Mouse (Mus musculus) myocyte (in vitro differentiated cells): ENCODE measurements around the gene Hip1. TPM values are rescaled to one million over a fixed set of nuclear protein-coding genes. Genes with fewer than 3 reads are reported as not detected.
A peak's percentile ranks its signal among the peaks of the same experiment; 100 is the strongest.

ENCODE experiments used
- H3K27me3 ChIP-seq: one replicate; pipeline ENCODE4 v1.6.1; 2011; ENCODE audit not compliant: control insufficient read depth, insufficient read depth, insufficient read length
- H3K36me3 ChIP-seq: one replicate; pipeline ENCODE4 v1.6.1; 2011; ENCODE audit not compliant: control insufficient read depth, insufficient read depth
- H3K4me2 ChIP-seq: one replicate; pipeline ENCODE4 v1.6.1; 2011; ENCODE audit warnings: low read depth, control low read depth
- H3K4me3 ChIP-seq: one replicate; pipeline ENCODE4 v1.5.1; 2011; ENCODE audit warnings: mild to moderate bottlenecking, control low read depth, moderate library complexity
- H3K79me2 ChIP-seq: one replicate; pipeline ENCODE4 v1.6.1; 2011; ENCODE audit not compliant: control insufficient read depth, insufficient read depth
- H3ac ChIP-seq: one replicate; pipeline ENCODE4 v1.6.1; 2011; ENCODE audit not compliant: control insufficient read depth, insufficient read length
- CEBPB ChIP-seq: IDR thresholded peaks from 2 replicates; pipeline ENCODE4 v1.6.1; 2011; ENCODE audit warnings: mild to moderate bottlenecking, moderate library complexity; ENCODE audit not compliant: poor library complexity, insufficient read depth, severe bottlenecking
- E2F4 ChIP-seq: IDR thresholded peaks from one replicate; pipeline ENCODE4 v1.6.1; 2011; ENCODE audit warnings: mild to moderate bottlenecking, control low read depth, moderate library complexity; ENCODE audit not compliant: insufficient read depth
- MAX ChIP-seq: IDR thresholded peaks from one replicate; pipeline ENCODE4 v1.6.1; 2011; ENCODE audit warnings: low read depth, mild to moderate bottlenecking, control low read depth
- MYOD1 ChIP-seq, 3 experiments: IDR thresholded peaks; one replicate each; pipeline ENCODE4 v1.6.1; 2011; ENCODE audit warnings: control low read depth in 2 of 3, low read depth in 2 of 3, mild to moderate bottlenecking in 2 of 3, moderate library complexity in 1 of 3; ENCODE audit not compliant: insufficient read length in 2 of 3, control insufficient read depth in 1 of 3
- MYOG ChIP-seq, 3 experiments: IDR thresholded peaks; one replicate each; pipeline ENCODE4 v1.6.1; 2011; ENCODE audit warnings: control low read depth in 2 of 3, low read depth in 2 of 3, mild to moderate bottlenecking in 2 of 3; ENCODE audit not compliant: insufficient read length in 2 of 3, control insufficient read depth in 1 of 3, insufficient read depth in 1 of 3
- POLR2A ChIP-seq: IDR thresholded peaks from one replicate; pipeline ENCODE4 v1.6.1; 2011; ENCODE audit warnings: low read depth, mild to moderate bottlenecking, control low read depth, moderate library complexity; ENCODE audit not compliant: insufficient read length
- POLR2AphosphoS2 ChIP-seq: IDR thresholded peaks from one replicate; pipeline ENCODE4 v1.6.1; 2011; ENCODE audit warnings: low read depth, control low read depth; ENCODE audit not compliant: insufficient read length
- REST ChIP-seq: IDR thresholded peaks from one replicate; pipeline ENCODE4 v1.6.1; 2011; ENCODE audit warnings: mild to moderate bottlenecking, control low read depth, moderate library complexity; ENCODE audit not compliant: insufficient read depth, insufficient read length
- SRF ChIP-seq: IDR thresholded peaks from one replicate; pipeline ENCODE4 v1.6.1; 2011; ENCODE audit warnings: low read depth; ENCODE audit not compliant: control insufficient read depth, insufficient read length
- TCF12 ChIP-seq: IDR thresholded peaks from one replicate; pipeline ENCODE4 v1.6.1; 2011; ENCODE audit warnings: mild to moderate bottlenecking, control low read depth; ENCODE audit not compliant: poor library complexity, insufficient read depth, severe bottlenecking
- TCF3 ChIP-seq: IDR thresholded peaks from one replicate; pipeline ENCODE4 v1.6.1; 2011; ENCODE audit warnings: low read depth, control low read depth; ENCODE audit not compliant: insufficient read length
- USF1 ChIP-seq: IDR thresholded peaks from one replicate; pipeline ENCODE4 v1.6.1; 2011; ENCODE audit warnings: low read depth, mild to moderate bottlenecking, control low read depth, moderate library complexity
- polyA plus RNA-seq: library from polyadenylated mRNA; unstranded; fragments of >200 nt; fragmentation: generic; extraction: Trizol; gene quantifications from one replicate; pipeline ENCODE4 v1.2.1, GENCODE M21; 2012; ENCODE audit warnings: missing spikeins

Gene Hip1
- polyA plus RNA-seq, 1 experiment = 65.2 TPM

DNA sequence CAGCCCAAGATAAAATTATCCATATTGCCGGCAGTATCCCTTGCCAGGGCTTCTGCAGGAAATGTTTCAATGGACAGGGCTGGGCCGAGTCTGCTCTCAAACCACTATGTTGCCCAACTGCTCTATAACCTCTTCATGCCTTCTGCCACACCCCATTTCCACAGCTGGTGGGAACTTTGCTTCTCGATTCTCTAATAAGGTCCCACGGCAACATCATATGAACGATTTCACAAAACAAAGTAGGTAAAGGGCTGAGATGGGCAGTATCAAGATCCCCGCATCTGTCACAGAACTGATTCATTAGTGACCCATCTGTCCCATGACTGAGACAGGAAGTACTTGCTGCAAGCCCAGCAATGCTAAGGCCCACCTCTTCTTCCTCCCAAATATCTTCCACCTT is 76.6 kb downstream of the Hip1 start:
- Histone ChIP-seq H3K36me3 (no peaks in the 10 kb centered on the region), H3K4me2 (no peak overlapping the region), H3K4me3 (no peak overlapping the region), H3ac (no peak overlapping the region), H3K79me2 (peaks cover 6% of the 10 kb centered on the region), H3K27me3 (no peaks in the 10 kb centered on the region)
- TF ChIP-seq SRF = no peak

DNA sequence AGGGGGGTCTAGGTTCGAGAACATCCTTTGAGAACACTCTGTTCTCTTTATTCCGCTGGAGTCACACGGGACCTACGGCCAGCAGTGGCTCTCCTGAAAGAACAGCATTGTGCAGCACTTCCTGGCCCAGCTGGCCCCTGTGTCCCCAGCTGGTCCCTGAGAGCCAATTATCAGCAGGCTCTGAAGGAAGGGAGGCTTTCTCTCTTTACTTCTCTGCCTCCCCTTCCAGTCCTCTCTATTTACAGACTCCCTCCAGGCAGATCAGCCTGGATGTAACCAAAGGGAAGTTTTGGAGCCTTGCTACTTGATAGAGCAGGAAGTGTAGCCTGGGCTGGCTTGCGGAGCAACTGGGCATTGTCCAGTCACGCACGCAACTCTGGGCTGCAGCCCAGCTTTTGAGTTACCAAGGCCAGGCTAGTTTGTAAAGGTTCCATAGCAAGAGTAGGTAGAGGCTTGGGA is 79.1 kb downstream of the Hip1 start:
- Histone ChIP-seq H3K4me3 (no peak overlapping the region), H3K4me2 (no peak overlapping the region), H3ac (no peak overlapping the region), H3K36me3 (no peaks in the 10 kb centered on the region), H3K79me2 (no peaks in the 10 kb centered on the region), H3K27me3 (no peaks in the 10 kb centered on the region)
- TF ChIP-seq MYOD1 (IDR thresholded peaks at IDR 0.05; ENCODE audit: control insufficient read depth in 1 of 3, insufficient read length in 2 of 3, low read depth in 2 of 3) (no peak), POLR2A (no peak), REST (no peak)

DNA sequence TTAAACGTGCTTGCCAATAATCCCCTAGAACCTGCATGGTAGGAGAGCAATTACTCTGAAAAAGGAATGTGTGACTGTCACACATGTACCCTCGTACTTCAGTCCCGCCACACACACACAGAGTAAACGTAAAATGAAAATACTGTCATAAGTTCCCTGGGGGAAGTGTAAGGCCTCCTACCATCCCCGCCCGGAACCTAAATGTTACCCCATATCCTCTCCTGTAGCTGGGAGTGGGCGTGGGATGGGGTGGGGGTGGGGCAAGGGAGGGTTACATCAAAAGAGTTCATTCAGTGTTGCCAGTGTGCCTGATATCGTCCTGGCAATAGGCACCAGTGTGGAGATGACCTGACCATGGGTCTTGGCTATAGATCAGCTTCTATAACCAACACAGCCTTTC is 81.5 kb downstream of the Hip1 start:
- H3K36me3 ChIP-seq = peaks cover 6% of the 10 kb centered on the region
- no peaks in the 10 kb centered on the region for H3K27me3 ChIP-seq
- no peaks in the 10 kb centered on the region for H3K79me2 ChIP-seq
- no peak overlapping the region for H3K4me2 ChIP-seq
- H3ac ChIP-seq = no peak overlapping the region
- no peak overlapping the region for H3K4me3 ChIP-seq
- no peak for TF ChIP-seq POLR2AphosphoS2

DNA sequence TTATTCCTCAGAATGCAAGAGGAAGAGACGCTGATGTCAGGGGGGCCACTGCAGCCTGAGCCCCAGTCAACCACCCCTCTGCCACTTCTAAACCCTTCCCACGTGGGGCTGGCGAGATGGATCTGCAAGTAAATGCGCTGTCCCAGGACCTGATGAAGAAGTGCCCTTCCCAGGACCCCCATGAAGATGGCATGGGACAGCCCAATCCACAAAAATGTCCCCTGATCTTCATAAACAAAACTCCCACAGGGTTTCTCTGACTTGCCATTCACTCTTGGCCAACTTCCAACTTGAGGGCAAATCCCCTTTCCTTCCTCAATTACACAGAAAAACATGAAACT is 84.1 kb downstream of the Hip1 start:
- H3K4me3 ChIP-seq = no peak overlapping the region
- no peaks in the 10 kb centered on the region for H3K27me3 ChIP-seq
- no peak overlapping the region for H3K4me2 ChIP-seq
- H3K79me2 ChIP-seq = no peaks in the 10 kb centered on the region
- TF ChIP-seq E2F4 = no peak
- no peak for TF ChIP-seq MYOD1 (IDR thresholded peaks at IDR 0.05; ENCODE audit: control insufficient read depth in 1 of 3, insufficient read length in 2 of 3, low read depth in 2 of 3)
- no peak for TF ChIP-seq POLR2A
- TF ChIP-seq TCF3 = no peak
- no peak for TF ChIP-seq SRF
- TF ChIP-seq CEBPB = no peak
- no peak for TF ChIP-seq POLR2AphosphoS2
- no peak for TF ChIP-seq REST
- TF ChIP-seq TCF12 = no peak
- no peak for TF ChIP-seq MAX
- TF ChIP-seq MYOG (IDR thresholded peaks at IDR 0.05; ENCODE audit: control insufficient read depth in 1 of 3, insufficient read depth in 1 of 3, insufficient read length in 2 of 3, low read depth in 2 of 3) = no peak
- TF ChIP-seq USF1 = no peak
- no peak overlapping the region for H3ac ChIP-seq
- peaks cover 6% of the 10 kb centered on the region for H3K36me3 ChIP-seq

DNA sequence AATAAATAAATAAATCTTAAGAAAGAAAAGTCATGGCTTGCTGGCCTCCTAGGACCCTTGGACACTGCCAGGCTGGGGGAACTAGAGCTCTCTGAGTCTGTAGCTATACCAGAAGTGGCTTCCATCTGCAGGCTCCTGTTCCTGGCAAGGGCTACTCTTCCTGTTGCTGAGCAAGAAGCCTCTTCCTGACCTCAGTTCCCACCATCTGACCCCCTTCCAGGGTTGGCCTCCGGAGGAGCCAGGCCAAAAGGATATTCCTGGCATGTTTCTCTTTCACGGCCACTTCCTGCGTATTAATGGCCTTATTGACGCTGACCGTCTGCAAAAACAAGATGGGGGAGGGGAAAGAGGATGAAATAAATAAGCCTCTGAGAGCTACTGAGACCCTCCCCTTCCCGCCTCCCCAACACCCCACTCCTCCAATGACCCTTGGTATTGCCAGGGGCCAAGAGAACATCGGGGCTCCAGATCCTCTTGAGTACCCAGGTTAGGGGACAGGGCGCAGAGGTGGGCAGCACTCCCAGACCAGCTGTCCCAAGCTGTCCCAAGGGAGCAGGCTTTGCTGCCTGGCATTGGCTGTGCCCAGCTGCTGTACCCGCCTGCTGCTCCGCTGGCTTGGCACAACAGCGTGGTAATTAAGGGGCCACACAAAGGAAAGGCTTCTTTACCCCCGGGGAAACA is 84.6 kb downstream of the Hip1 start:
- no peaks in the 10 kb centered on the region for H3K79me2 ChIP-seq
- no peaks in the 10 kb centered on the region for H3K27me3 ChIP-seq
- no peak for TF ChIP-seq MAX
- TF ChIP-seq POLR2AphosphoS2 = no peak
- TF ChIP-seq TCF3 = peak; percentile 28
- TF ChIP-seq MYOD1 (IDR thresholded peaks at IDR 0.05; ENCODE audit: control insufficient read depth in 1 of 3, insufficient read length in 2 of 3, low read depth in 2 of 3) = peak in 2 of 3 experiments; percentile 80 to 92
- TF ChIP-seq MYOG (IDR thresholded peaks at IDR 0.05; ENCODE audit: control insufficient read depth in 1 of 3, insufficient read depth in 1 of 3, insufficient read length in 2 of 3, low read depth in 2 of 3) = peak in 2 of 3 experiments; percentile 90 to 94
- no peak for TF ChIP-seq USF1
- no peak overlapping the region for H3ac ChIP-seq
- peaks cover 6% of the 10 kb centered on the region for H3K36me3 ChIP-seq
- no peak overlapping the region for H3K4me3 ChIP-seq
- H3K4me2 ChIP-seq = no peak overlapping the region

DNA sequence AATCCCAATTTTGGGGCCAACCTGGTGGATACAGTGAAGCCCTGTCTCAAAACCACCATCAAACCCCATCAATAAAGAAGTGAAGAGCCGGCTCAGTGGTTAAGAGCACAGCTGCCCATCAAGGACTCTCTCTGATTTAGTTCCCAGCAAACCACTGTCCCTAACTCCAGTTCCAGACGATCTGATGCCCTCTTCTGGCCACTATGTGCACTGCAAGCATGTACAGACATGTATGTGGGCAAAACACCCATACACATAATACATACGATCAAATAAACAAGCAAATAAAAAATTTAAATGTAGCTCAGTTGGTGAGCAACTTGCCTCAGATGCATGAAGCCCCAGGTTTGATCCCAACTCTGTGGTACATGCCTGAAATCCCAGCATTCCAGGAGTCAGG is 85.4 kb downstream of the Hip1 start:
- H3K36me3 ChIP-seq = peaks cover 12% of the 10 kb centered on the region
- H3K4me2 ChIP-seq = no peak overlapping the region
- no peaks in the 10 kb centered on the region for H3K79me2 ChIP-seq
- TF ChIP-seq TCF12 = no peak
- no peak overlapping the region for H3ac ChIP-seq
- H3K27me3 ChIP-seq = no peaks in the 10 kb centered on the region
- H3K4me3 ChIP-seq = no peak overlapping the region
